Mouse (Mus musculus): ENCODE measurements around the gene Phf23.
"Not testable (repeated sequence)": the region's sequence is repeated elsewhere in the genome, so short reads cannot be mapped to it uniquely, and the experiment has no call there.

Gene Phf23

DNA sequence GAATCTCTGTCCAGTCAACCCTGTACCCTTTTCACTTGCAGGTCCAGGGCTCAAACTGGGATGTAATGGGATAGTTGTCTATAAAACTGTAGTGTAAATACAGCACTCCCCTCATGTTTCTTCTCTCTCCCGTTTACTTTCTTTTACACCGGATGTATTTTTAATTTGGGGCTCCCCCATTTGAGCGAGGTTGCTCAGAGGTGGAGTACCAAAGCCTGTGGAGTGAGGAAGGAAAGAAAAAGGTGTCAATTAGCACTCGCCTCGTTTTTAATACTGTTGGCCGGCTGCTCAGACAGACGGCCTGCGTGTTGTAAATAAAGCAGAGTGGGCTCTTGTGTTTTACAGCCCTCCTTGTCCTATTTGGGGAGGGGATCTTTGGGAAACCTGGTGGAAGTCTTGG is 4.1 kb downstream of the Phf23 start:
- DNase-seq (ENCODE audit: low spot score) = no peak

DNA sequence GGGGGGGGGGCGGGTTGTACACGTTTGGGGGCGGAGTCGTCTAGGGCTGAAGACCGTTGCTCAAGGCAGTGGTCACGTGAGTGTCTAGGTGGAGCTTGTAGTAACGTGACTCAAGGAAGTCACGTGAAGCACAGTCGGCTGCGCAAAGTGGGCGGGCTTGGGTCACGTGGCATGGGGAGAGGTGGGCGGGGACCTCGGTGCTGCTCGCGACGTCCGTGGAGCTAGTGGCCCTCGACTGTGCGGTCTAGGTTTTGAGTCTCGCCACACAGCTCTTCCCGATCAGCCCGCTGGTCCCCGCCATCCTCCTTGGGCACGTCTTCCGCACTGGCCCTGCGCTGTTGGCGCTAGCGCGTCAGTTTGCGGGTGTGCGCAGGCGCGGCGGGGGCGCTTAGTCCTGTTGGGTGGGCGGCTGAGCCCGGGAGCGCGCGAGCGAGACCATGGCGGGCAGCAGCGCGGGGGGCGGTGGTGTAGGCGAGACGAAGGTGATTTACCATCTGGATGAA is 4.9 kb downstream of the Phf23 start, which contains the start of gene Dvl2:
Dvl2 (plus strand) TSS at position 200 of the 503 bp plus-strand sequence.
- peak; percentile 86 for DNase-seq (ENCODE audit: low spot score)

DNA sequence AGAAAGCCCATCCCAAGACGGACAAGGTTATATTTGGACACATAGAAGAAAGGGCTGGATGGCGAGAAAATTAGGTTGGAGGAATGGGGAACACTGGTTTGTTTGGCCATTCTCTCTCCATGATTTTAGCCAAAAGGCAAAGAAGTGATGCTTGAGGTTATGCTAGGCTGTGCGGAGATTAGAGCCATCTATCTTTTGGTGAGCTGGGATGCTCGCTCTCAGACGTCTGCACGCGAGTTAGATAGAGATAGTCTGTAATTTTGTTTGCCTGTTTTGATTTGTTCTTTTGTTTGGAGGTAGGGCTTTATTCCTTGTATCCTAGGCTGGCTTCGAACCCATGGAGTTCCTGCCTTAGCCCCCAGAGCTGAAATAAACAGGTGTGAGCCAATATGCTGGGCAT is 5.6 kb downstream of the Phf23 start:
- DNase-seq (ENCODE audit: low spot score) = no peak

DNA sequence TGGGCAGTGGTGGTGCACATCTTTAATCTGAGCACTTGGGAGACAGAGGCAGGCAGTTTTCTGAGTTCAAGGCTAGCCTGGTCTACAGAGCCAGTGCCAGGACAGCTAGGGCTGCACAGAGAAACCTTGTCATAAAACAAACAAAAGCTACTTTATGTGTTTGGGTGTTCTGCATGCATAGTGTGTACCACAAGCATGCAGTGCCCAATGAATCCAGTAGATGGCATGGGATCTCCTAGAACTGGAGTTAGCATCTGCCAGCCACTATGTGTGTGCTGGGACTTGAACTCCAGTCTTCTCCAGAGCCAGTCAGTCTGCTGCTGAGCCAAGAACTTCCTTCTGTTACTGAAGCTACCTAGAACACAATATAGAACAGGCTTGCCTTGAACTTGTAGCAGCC is 6.3 kb downstream of the Phf23 start:
- no peak for DNase-seq (ENCODE audit: low spot score)

DNA sequence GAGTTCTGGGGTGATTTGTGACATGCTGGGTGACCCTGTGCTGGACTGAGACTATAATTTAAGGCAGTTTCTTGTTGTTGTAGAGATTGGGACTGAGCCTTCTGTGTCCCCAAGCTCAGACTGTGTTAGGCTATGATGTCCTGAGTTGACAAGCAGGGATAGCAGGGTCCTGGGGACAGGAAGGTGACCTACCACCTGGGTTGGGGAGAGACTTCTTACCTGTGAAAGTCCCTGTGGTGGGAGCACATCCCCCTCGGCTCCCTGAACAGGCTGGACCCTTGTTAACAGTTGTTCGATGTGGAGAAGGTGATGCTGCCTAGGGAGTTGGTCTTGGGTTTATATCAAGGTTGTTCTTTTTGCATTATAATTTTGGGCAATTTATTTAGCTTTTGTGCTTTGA is 6.9 kb downstream of the Phf23 start:
- no peak for DNase-seq (ENCODE audit: low spot score)

DNA sequence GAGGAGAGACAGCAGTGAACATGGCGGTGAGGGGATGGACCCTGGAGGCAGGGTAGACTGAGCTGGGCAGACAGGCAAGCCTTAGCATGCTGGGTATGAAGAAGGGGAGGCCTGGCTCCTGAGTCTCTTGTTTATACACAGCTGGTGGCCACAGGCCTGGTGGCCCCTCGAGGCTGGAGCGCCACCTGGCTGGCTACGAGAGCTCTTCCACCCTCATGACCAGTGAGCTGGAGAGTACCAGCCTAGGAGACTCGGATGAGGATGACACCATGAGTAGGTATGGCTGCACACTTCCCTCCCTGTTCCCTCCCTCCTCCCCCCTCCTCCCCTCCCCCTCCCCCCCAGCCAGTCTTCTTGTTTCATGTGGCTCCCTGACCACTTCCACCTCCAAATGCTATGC is 9.9 kb downstream of the Phf23 start:
- DNase-seq (ENCODE audit: low spot score) = no peak

DNA sequence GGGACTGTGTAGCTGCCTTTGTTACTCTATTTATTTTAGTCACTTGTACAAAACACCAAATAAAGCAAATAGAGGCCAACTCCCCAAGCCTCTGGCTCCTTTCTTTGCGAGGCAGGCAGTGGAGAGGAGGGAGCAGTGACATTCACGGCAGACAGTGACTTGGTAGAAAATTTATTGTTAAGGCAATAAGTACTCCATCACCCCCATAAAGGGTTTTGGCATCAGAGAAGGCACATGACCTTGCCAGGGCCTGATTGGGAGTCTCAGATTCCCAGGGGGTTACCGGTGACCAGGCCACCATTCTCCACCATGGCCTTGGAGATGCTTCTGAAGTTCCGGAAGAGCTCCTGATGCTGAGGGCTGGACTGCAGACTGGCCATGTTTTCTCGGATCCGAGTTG is 14.5 kb downstream of the Phf23 start:
- DNase-seq (ENCODE audit: low spot score) = peak; percentile 2

DNA sequence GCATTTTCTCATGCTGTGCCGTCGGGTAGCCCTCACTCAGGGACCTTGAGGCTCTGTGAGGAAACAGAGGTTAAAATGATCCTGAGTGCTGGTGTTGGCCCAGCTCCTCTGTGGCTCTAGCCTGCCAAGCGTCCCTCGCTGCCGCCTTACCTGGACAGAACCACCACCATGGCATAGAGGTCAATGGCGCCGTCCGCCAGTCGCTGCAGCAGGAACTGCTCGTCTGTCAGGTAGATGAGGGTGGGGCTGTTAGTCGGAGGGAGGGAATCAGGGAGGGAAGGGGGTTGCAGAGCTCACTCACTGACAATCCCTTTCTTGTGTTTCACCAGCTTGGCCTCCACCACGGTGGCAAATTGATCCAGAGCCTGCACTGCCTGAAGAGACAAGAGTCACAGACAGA is 15.0 kb downstream of the Phf23 start:
- peak; percentile 3 for DNase-seq (ENCODE audit: low spot score)

DNA sequence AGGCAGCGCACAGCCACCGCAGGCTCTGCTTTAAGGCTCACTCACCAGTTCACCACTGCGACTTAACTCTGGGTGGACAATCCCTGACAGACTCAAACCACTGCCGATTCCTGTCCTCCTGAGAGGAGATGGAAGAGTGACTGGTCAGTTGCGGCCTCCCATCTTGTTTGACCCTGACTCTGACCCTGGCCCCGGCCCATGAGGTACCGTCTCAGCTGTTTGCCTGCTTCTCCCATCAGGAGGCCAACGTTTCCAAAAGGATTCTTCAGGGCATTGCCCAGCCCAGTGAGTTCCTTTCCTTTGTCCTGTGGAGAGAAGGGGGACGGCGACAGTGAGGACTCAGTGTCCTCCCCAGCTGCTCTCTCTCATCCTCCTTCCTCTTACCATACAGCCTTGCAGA is 15.4 kb downstream of the Phf23 start:
- DNase-seq (ENCODE audit: low spot score) = no peak

DNA sequence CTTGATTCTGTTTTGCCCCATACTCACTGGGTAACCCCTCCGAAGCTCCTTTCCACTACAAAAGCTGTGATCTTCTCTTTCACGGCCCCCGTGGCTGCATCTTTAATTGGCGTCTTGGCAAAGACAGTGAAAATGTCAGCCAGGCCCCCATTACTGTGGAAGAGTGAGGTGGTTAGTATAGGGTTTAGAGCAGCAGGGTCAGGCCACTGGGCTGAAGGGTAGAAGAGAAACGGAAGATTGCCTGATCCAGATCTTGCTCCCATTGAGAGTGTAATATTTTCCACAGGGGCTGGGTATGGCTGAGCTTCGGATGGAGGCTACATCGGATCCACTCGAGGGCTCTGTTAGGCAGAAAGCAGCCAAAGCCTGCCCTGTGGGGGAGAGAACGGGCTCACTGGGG is 17.4 kb downstream of the Phf23 start:
- DNase-seq (ENCODE audit: low spot score) = no peak

DNA sequence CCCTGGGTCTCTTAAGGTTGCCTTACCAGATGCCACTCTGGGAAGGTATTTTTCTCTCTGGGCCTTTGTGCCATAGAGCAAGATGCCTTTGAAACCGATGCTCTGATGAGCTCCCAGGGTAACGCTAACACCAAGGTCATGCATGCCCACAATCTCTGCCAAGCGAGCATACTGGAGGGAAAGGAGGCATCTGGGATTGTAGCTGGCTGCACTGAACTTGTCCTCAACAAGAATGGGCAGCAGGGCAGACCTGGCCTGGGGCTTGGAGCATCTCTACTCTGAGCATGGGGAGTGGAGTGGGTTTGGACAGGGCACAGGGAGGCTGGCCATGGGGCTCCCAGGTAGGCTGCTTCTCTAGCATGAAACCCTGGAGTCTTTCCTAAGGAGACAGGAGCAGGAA is 17.8 kb downstream of the Phf23 start:
- no peak for DNase-seq (ENCODE audit: low spot score)

DNA sequence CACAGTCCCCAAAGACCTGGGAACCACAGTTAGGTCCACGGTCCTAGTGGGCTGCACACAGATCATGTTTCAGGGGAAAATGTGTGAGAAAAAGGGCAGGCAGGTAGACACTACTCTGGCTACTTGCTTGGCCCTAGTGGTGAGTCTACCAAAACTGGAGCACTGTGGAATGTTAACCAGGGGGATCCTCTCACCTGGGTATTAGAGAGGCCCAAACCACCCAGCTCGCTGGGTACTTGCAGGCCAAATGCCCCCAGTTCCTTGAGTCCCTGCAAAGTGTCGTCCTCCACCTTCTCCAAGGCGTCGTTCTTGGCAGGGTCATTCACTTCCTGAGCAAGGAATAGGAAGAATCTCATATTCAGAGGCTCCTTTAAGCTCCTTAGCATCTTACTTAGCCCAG is 18.5 kb downstream of the Phf23 start:
- DNase-seq (ENCODE audit: low spot score) = no peak

DNA sequence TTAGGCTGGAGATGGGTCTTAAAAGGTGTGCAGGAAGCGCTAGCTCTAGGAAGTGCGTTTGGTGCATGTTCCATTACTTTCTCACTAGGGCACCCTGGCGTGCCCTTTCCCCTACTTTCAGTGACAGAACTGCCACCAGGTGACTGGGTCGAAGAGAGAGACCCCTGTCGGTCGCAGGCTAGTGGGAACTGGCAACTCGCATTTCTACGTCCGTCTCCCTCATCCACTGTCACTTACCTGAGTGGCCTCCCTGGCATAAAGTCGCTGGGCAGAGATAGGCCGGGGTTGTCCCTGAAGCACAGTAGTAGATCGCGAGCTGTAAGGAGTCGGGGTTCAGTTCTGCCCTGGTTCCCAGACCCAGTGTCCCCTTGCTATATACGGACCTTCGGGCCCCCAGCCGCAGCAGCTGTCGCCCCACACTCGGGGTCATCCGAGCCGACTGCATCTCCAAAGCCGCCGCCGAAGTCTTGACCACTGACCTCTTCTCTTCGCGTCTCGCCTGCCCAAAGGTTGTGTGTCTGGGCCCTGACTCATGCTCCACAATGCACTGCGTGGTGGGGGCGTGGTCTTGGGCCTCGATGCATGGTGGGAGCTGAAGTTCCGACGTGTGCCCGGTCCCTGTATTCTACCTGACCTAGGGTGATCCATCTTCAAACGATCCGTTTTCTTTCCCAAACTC is 19.4 kb downstream of the Phf23 start, which contains the start of gene Acadvl:
Acadvl (minus strand) TSS at position 532 of the 679 bp plus-strand sequence.
- DNase-seq (ENCODE audit: low spot score) = peak; percentile 86

DNA sequence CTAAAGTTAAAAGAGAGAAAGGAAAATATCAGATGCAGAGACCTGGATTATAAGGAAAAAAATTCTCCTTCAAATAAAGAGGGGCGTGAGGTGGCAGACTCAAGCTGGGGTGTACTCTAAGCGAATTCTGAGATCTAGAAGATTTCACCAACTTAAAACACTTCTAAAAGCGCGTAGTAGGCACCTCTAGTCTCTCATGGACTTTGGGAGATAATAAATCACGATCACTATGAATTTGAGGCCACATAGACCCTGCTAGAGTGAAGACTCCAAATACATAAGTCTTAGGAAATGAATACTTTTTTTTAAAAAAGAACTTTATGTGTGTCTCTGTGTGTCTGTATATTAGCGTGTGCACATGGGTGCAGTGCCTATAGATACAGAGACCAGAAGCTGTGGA is 20.1 kb downstream of the Phf23 start:
- DNase-seq (ENCODE audit: low spot score) = no peak

DNA sequence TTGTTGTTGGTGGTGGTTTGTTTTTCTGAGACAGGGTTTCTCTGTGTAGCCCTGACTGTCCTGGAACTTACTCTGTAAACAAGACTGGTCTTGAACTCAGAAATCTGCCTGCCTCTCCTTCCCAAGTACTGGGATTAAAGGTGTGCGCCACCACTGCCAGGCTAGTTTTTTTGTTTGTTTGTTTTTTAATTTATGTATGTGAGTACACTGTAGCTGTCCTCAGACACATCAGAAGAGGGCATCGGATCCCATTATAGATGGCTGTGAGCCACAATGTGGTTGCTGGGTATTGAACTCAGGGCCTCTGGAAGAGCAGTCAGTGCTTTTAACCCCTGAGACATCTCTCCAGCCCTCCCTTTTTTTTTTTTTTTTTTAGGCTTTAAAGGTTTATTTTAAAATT is 20.6 kb downstream of the Phf23 start:
- DNase-seq (ENCODE audit: low spot score) = not testable (repeated sequence)

DNA sequence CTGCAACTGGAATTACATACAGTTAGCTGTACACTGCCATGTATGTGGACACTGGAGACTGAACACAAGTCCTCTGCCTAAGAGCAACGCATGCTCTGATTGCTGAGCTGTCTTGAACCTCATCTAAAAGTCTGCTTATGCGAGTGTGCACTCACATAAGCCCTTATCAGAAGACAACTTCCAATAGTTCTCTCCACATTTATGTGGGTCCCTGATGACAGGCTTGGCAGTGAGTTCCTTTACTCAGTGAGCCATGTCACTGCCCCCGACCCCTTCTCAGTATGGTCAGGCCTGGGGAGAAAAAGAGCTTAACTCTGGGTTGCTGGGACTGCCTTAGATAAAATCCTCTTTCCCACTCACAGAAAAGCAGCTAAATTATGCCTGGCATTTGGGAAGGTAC is 21.1 kb downstream of the Phf23 start, which contains the start of gene Dlg4:
Dlg4 (plus strand) TSS at position 274 of the 400 bp plus-strand sequence.
- no peak for DNase-seq (ENCODE audit: low spot score)

DNA sequence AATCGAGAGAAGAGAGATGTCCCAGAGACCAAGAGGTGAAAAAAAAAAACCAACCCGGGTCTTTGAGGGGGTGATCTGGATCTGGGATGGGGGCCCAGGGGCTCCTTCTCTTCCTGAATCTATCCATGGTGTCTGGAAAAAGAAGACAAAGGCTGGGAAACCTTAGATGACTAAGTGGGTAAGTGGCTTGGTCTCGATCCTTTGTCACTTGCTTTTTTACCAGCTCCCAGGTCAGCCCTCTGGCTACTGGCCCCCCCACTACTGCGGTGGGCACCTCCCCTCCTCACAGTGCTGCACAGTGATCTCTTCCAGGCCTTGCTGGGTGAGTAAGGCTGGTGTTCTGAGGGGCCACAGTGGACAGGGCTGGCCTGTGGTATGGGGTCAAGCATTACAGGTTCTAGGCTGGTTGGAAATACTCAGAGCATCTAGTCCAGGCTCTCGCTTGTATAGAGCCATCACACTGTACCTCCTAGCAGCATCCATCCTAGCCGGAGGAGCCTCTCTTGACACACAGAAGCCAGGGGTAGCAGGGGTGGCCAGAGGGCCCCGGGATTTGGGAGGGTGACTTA is 21.7 kb downstream of the Phf23 start:
- DNase-seq (ENCODE audit: low spot score) = no peak

DNA sequence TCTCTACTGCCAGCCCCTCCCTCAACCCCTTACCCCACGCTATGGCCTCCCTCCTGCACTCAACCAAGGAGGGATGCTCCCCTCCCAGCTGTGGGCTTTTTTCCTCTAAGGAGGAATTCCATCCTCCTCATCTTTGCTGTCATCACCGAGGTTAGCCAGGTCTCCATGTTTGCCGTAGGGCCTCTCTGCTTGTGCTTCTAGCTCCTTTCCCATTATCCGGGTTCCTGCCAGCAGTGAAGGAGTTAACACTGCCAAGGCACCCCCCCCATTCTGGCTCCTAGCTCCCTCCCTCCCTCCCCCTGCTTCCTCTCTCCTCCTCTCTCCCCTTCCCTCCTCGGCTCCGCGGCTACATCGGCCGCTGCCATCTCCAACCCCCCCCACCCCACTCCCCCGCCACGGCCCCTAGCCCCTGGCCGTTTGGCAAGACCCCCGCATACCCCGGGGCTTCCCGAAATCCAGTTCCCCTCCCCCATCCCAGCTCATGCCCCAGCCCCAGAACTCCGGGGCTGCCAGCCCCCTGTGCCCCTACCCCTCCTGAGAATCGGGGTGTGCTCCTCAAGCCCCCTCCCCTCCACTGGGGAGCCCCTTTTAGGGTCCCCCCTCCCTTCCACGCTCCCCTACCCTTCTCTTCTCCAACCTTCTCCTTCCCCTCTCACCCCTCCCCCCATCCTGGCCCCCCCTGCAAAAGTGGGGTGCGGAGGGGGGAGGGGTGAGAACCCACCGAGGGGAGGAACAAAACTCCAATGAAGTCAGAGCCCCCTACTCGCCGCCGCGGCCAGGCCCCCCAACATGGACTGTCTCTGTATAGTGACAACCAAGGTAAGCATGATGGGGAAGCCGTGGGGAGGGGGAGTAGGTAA is 22.8 kb downstream of the Phf23 start:
- no peak for DNase-seq (ENCODE audit: low spot score)

DNA sequence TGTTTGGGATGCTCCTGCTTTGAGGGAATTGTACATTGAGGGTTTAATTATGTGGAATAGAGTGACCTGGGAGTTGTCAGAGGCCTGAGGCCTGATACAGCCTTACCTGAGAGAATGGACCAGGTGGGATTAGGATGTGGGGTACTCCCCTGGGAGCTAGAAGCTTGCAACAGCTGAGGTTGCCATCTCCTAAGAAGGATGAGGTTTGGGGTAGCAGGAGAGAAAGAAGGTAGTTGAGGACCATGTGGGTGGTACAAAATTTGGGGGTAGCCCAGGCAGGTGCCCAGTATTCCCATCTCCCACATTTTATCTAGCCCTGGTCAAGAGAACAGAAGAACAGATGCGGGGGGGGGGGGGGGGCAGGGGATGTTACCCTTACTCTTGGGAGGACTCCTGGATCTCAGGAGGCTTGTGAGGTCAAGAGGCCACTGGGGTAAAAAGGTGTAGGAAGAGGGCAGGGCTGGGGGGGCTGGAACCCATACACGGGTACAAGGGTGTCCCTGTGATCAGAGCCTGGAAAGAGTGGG is 24.0 kb downstream of the Phf23 start:
- DNase-seq (ENCODE audit: low spot score) = no peak

DNA sequence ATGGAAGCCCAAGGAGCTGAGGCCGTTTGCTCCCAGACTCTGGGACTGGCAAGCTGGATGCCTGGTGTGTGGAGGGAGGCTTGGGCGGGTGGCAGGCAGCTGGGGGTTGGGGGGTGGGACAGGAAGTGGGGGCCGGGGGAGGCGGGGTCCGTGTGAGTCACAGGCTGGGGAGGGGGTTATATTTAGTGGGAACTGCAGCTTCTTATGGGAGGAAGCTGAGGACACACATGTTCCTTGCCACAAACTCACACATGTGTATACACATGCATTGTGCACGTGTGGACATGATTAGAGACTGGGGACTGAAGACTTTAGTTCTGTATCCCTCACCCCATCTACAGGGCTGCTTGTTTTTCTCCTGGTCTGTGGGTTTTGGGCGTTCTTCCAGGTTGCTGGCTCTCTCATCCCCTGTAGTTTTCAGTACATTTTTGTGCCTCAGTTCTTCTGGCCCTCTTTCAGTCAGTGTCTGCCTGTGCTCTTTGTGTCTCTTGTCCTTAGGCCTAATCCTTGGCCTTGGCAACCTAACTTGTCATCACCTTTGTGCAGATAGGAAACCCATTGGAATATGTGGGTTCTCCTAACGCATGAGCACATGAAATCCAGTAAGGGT is 24.6 kb downstream of the Phf23 start:
- no peak for DNase-seq (ENCODE audit: low spot score)

DNA sequence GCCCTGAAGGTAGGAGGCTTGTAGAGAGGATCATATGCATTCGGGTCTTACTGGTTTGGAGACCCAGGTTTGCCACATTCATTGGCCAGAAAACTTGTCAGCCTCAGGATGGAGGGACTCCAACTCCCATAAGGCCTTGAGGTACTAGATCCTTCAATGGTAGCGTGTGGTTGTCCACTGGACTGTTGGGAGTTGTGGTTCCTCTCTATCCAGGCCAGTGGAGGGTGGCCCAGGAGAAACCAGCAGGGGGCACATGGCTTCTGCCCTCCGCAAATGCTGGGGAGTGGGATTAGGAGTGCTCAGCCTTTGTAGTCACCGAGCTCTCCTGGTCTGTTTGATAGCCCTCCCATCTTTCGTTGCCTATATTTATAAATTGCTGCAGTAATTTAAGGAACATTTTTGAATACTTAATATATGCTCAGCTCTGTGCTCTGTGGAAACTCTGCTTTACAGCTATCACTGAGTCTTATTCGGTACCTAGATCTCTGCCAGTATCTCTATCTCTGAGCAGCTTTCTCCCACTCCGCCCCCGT is 25.2 kb downstream of the Phf23 start:
- peak; percentile 66 for DNase-seq (ENCODE audit: low spot score)

All from ovary, postnatal 36 days (tissue).